Mouse (Mus musculus) 416B (cell line): ENCODE measurements around the gene Cideb.

Source experiments
- DNase-seq: peaks from one replicate; pipeline ENCODE4 v3.0.0; 2011; ENCODE audit warnings: low read depth

Cideb gene

GRCm38 (mm10) chr14:55722438-55722945 lies 35.8 kb downstream of the Cideb start:
- peak; percentile 56 for DNase-seq

- peak; percentile 94 for DNase-seq
Measured at GRCm38 (mm10) chr14:55721700-55722437, 36.4 kb downstream of the Cideb start, which contains the start of gene Rabggta. TSS of gene Rabggta (minus strand) at chr14:55722263.

- no peak for DNase-seq
Measured at GRCm38 (mm10) chr14:55721076-55721475, 37.2 kb downstream of the Cideb start.

- DNase-seq, result no peak
Measured at GRCm38 (mm10) chr14:55720666-55721065, 37.6 kb downstream of the Cideb start.

GRCm38 (mm10) chr14:55719737-55720136 lies 38.5 kb downstream of the Cideb start:
- no peak for DNase-seq

- peak; percentile 41 for DNase-seq
Measured at GRCm38 (mm10) chr14:55716884-55717283, 41.4 kb downstream of the Cideb start.

GRCm38 (mm10) chr14:55716271-55716670 lies 42.0 kb downstream of the Cideb start:
- no peak for DNase-seq

GRCm38 (mm10) chr14:55714893-55715292 lies 43.4 kb downstream of the Cideb start:
- DNase-seq, result peak; percentile 49

- DNase-seq, result no peak
Measured at GRCm38 (mm10) chr14:55713729-55714122, 44.5 kb downstream of the Cideb start, which contains the start of gene Tgm1. TSS of gene Tgm1 (minus strand) at chr14:55713926.

GRCm38 (mm10) chr14:55713007-55713728 lies 45.1 kb downstream of the Cideb start:
- peak; percentile 41 for DNase-seq

GRCm38 (mm10) chr14:55711786-55712185 lies 46.5 kb downstream of the Cideb start:
- no peak for DNase-seq

GRCm38 (mm10) chr14:55709509-55709908 lies 48.7 kb downstream of the Cideb start:
- DNase-seq, result no peak

GRCm38 (mm10) chr14:55707397-55707796 lies 50.9 kb downstream of the Cideb start:
- no peak for DNase-seq

- DNase-seq, result no peak
Measured at GRCm38 (mm10) chr14:55706051-55706600, 52.1 kb downstream of the Cideb start.
